Mouse (Mus musculus) kidney, embryonic 15.5 days (tissue): ENCODE data around the gene Hcls1. TPM values are rescaled to one million over a fixed set of nuclear protein-coding genes. Genes with fewer than 3 reads are reported as not detected.
A peak's percentile ranks its signal among the peaks of the same experiment; 100 is the strongest.

ENCODE experiments used
- ATAC-seq: fragments of 200-750 bp; cut with Nextera tagmentation; replicated peaks from 2 replicates; pipeline ENCODE4 v1.8.0; 2017; ENCODE audit warnings: moderate TSS enrichment; ENCODE audit not compliant: low FRiP score
- H3K27ac ChIP-seq: fragments of 300-500 bp; sonication (generic); 2 replicates; pipeline ENCODE4 v1.5.1; 2015; ENCODE audit warnings: mild to moderate bottlenecking, inconsistent platforms
- H3K27me3 ChIP-seq: fragments of 300-500 bp; sonication (generic); 2 replicates; pipeline ENCODE4 v1.6.1; 2015; ENCODE audit warnings: inconsistent platforms
- H3K36me3 ChIP-seq: fragments of 300-500 bp; sonication (generic); 2 replicates; pipeline ENCODE4 v1.6.1; 2015; ENCODE audit warnings: inconsistent platforms
- H3K4me1 ChIP-seq: fragments of 300-500 bp; sonication (generic); 2 replicates; pipeline ENCODE4 v1.6.1; 2015; ENCODE audit warnings: inconsistent platforms
- H3K4me2 ChIP-seq: fragments of 300-500 bp; sonication (generic); 2 replicates; pipeline ENCODE4 v1.6.1; 2015; ENCODE audit warnings: moderate library complexity, mild to moderate bottlenecking, inconsistent platforms
- H3K4me3 ChIP-seq: fragments of 300-500 bp; sonication (generic); replicated peaks from 2 replicates; pipeline ENCODE4 v1.5.1; 2015; ENCODE audit warnings: mild to moderate bottlenecking, inconsistent platforms
- H3K9ac ChIP-seq: fragments of 300-500 bp; sonication (generic); 2 replicates; pipeline ENCODE4 v1.6.1; 2015; ENCODE audit warnings: mild to moderate bottlenecking, inconsistent platforms
- H3K9me3 ChIP-seq: fragments of 300-500 bp; sonication (generic); replicated peaks from 2 replicates; pipeline ENCODE4 v1.6.1; 2016; ENCODE audit warnings: inconsistent platforms
- WGBS: fragments of 180-500 bp; shearing (Covaris S2); methylation state at CpG from one replicate; pipeline ENCODE4 v1.1.7; 2015; ENCODE audit warnings: mixed read lengths; 5-methylcytosine and 5-hydroxymethylcytosine counted together
- polyA plus RNA-seq: library from polyadenylated mRNA; unstranded; fragments of >200 nt; fragmentation: Nextera tagmentation; extraction: Ambion mirVana; gene quantifications from 2 replicates; pipeline ENCODE4 v1.2.1, GENCODE M21; 2015

Hcls1 gene
- polyA plus RNA-seq, 1 experiment from 2014 or later, result 6.1 TPM

- H3K27ac ChIP-seq, result no peak overlapping the region
- ATAC-seq, result no peak
- no peak overlapping the region for H3K9ac ChIP-seq
- H3K4me3 ChIP-seq, result no peak overlapping the region
- H3K36me3 ChIP-seq, result peaks cover 65% of the 10 kb centered on the region
- no peaks in the 10 kb centered on the region for H3K27me3 ChIP-seq
- 85% methylated on average over 3 of the region's 3 CpGs for WGBS
- no peak overlapping the region for H3K4me2 ChIP-seq
- H3K4me1 ChIP-seq, result 0 out of 2 replicates have a peak, but pooled peaks cover 4% of the 10 kb centered on the region
- no peaks in the 10 kb centered on the region for H3K9me3 ChIP-seq
Observed at GRCm38 (mm10) chr16:36931976-36932375, 2.8 kb upstream of the Hcls1 start.

GRCm38 (mm10) chr16:36932546-36932945 is 2.2 kb upstream of the Hcls1 start:
- no peaks in the 10 kb centered on the region for H3K9me3 ChIP-seq
- H3K4me1 ChIP-seq, result 0 out of 2 replicates have a peak, but pooled peaks cover 4% of the 10 kb centered on the region
- no peak for ATAC-seq
- no peaks in the 10 kb centered on the region for H3K27me3 ChIP-seq
- H3K9ac ChIP-seq, result no peak overlapping the region
- no peak overlapping the region for H3K4me3 ChIP-seq
- H3K4me2 ChIP-seq, result no peak overlapping the region
- peaks cover 59% of the 10 kb centered on the region for H3K36me3 ChIP-seq
- H3K27ac ChIP-seq, result no peak overlapping the region
- 92% methylated on average over 6 of the region's 6 CpGs for WGBS

- Histone ChIP-seq H3K9me3 (no peaks in the 10 kb centered on the region), H3K9ac (no peak overlapping the region), H3K36me3 (peaks cover 41% of the 10 kb centered on the region), H3K27me3 (no peaks in the 10 kb centered on the region), H3K4me2 (0 out of 2 replicates have a peak overlapping the region, but pooled peaks have one; percentile 5), H3K27ac (peak overlapping the region; percentile 58), H3K4me1 (0 out of 2 replicates have a peak, but pooled peaks cover 4% of the 10 kb centered on the region), H3K4me3 (no peak overlapping the region)
- 35% methylated on average over 6 of the region's 6 CpGs for WGBS
- peak; percentile 72 for ATAC-seq
Observed at GRCm38 (mm10) chr16:36934131-36934840, 497 bp upstream of the Hcls1 start.

GRCm38 (mm10) chr16:36935814-36936213 is 1.0 kb downstream of the Hcls1 start:
- no peak overlapping the region for H3K9ac ChIP-seq
- no peak overlapping the region for H3K27ac ChIP-seq
- ATAC-seq, result no peak
- 79% methylated on average over 3 of the region's 3 CpGs for WGBS
- H3K4me2 ChIP-seq, result no peak overlapping the region
- H3K9me3 ChIP-seq, result no peaks in the 10 kb centered on the region
- H3K4me3 ChIP-seq, result no peak overlapping the region
- H3K36me3 ChIP-seq, result peaks cover 26% of the 10 kb centered on the region
- 0 out of 2 replicates have a peak, but pooled peaks cover 4% of the 10 kb centered on the region for H3K4me1 ChIP-seq
- no peaks in the 10 kb centered on the region for H3K27me3 ChIP-seq

GRCm38 (mm10) chr16:36941137-36941727 is 6.4 kb downstream of the Hcls1 start:
- H3K4me1 ChIP-seq, result no peaks in the 10 kb centered on the region
- WGBS, result 66% methylated on average over 6 of the region's 6 CpGs
- no peak for ATAC-seq
- H3K27me3 ChIP-seq, result no peaks in the 10 kb centered on the region
- H3K9me3 ChIP-seq, result no peaks in the 10 kb centered on the region
- no peaks in the 10 kb centered on the region for H3K36me3 ChIP-seq
- H3K4me2 ChIP-seq, result no peak overlapping the region
- H3K4me3 ChIP-seq, result no peak overlapping the region
- no peak overlapping the region for H3K27ac ChIP-seq
- no peak overlapping the region for H3K9ac ChIP-seq

- no peak overlapping the region for H3K9ac ChIP-seq
- H3K4me3 ChIP-seq, result no peak overlapping the region
- no peak for ATAC-seq
- H3K4me2 ChIP-seq, result no peak overlapping the region
- no peaks in the 10 kb centered on the region for H3K4me1 ChIP-seq
- H3K9me3 ChIP-seq, result no peaks in the 10 kb centered on the region
- no peaks in the 10 kb centered on the region for H3K27me3 ChIP-seq
- no peaks in the 10 kb centered on the region for H3K36me3 ChIP-seq
- no peak overlapping the region for H3K27ac ChIP-seq
- WGBS, result 69% methylated on average over 4 of the region's 4 CpGs
Observed at GRCm38 (mm10) chr16:36941895-36942294, 7.1 kb downstream of the Hcls1 start.

- ATAC-seq, result no peak
- no peaks in the 10 kb centered on the region for H3K9me3 ChIP-seq
- WGBS, result 89% methylated on average over 3 of the region's 3 CpGs
- H3K9ac ChIP-seq, result no peak overlapping the region
- H3K27ac ChIP-seq, result no peak overlapping the region
- no peaks in the 10 kb centered on the region for H3K36me3 ChIP-seq
- H3K4me1 ChIP-seq, result no peaks in the 10 kb centered on the region
- H3K4me2 ChIP-seq, result no peak overlapping the region
- H3K27me3 ChIP-seq, result no peaks in the 10 kb centered on the region
- H3K4me3 ChIP-seq, result no peak overlapping the region
Observed at GRCm38 (mm10) chr16:36943591-36943990, 8.8 kb downstream of the Hcls1 start.

- Histone ChIP-seq H3K4me2 (no peak overlapping the region), H3K4me1 (no peaks in the 10 kb centered on the region), H3K4me3 (no peak overlapping the region), H3K27ac (no peak overlapping the region), H3K9ac (no peak overlapping the region), H3K36me3 (no peaks in the 10 kb centered on the region), H3K27me3 (no peaks in the 10 kb centered on the region), H3K9me3 (no peaks in the 10 kb centered on the region)
- ATAC-seq, result no peak
- 51% methylated on average over 12 of the region's 12 CpGs for WGBS
Observed at GRCm38 (mm10) chr16:36944895-36945424, 10.2 kb downstream of the Hcls1 start.

GRCm38 (mm10) chr16:36946459-36947159 is 11.8 kb downstream of the Hcls1 start:
- Histone ChIP-seq H3K9ac (no peak overlapping the region), H3K4me1 (no peaks in the 10 kb centered on the region), H3K4me3 (no peak overlapping the region), H3K9me3 (no peaks in the 10 kb centered on the region), H3K27me3 (no peaks in the 10 kb centered on the region), H3K36me3 (no peaks in the 10 kb centered on the region), H3K27ac (no peak overlapping the region), H3K4me2 (no peak overlapping the region)
- no peak for ATAC-seq
- WGBS, result 84% methylated on average over 8 of the region's 8 CpGs

GRCm38 (mm10) chr16:36947646-36948197 is 12.9 kb downstream of the Hcls1 start:
- Histone ChIP-seq H3K4me1 (no peaks in the 10 kb centered on the region), H3K36me3 (no peaks in the 10 kb centered on the region), H3K4me3 (no peak overlapping the region), H3K4me2 (no peak overlapping the region), H3K27me3 (no peaks in the 10 kb centered on the region), H3K9me3 (no peaks in the 10 kb centered on the region), H3K27ac (no peak overlapping the region), H3K9ac (no peak overlapping the region)
- WGBS, result 77% methylated on average over 4 of the region's 4 CpGs
- ATAC-seq, result no peak

- Histone ChIP-seq H3K4me1 (no peaks in the 10 kb centered on the region), H3K27ac (no peak overlapping the region), H3K27me3 (no peaks in the 10 kb centered on the region), H3K4me3 (no peak overlapping the region), H3K9ac (no peak overlapping the region), H3K36me3 (no peaks in the 10 kb centered on the region), H3K9me3 (no peaks in the 10 kb centered on the region), H3K4me2 (no peak overlapping the region)
- no peak for ATAC-seq
- WGBS, result 57% methylated on average over 8 of the region's 8 CpGs
Observed at GRCm38 (mm10) chr16:36949614-36950336, 15.0 kb downstream of the Hcls1 start.
